Mouse (Mus musculus) heart, embryonic 14.5 days (tissue): ENCODE measurements around the gene H2afz. TPM values are rescaled to one million over a fixed set of nuclear protein-coding genes. Genes with fewer than 3 reads are reported as not detected.

Experiments
- ATAC-seq: fragments of 200-750 bp; cut with Nextera tagmentation; 2 replicates; pipeline ENCODE4 v1.8.0; 2017; ENCODE audit warnings: low read depth, moderate TSS enrichment; ENCODE audit not compliant: insufficient number of reproducible peaks, insufficient read depth, low FRiP score
- H3K27ac ChIP-seq, 2 experiments: fragments of 200-500 bp in 1 of 2; fragments of 300-500 bp in 1 of 2; sonication (generic) in 1 of 2; replicated peaks in 1 of 2; 2 replicates each; pipeline ENCODE4 v1.5.1; 2012 to 2014; ENCODE audit warnings: low read depth in 2 of 2, low read length in 2 of 2, control low read depth in 1 of 2, mild to moderate bottlenecking in 1 of 2, mixed read lengths in 1 of 2; ENCODE audit not compliant: control insufficient read depth in 1 of 2, insufficient read depth in 1 of 2
- H3K27me3 ChIP-seq: fragments of 300-500 bp; sonication (generic); 2 replicates; pipeline ENCODE4 v1.6.1; 2014; ENCODE audit warnings: mild to moderate bottlenecking, low read length, control low read depth; ENCODE audit not compliant: control insufficient read depth, insufficient read depth
- H3K36me3 ChIP-seq: fragments of 300-500 bp; sonication (generic); 2 replicates; pipeline ENCODE4 v1.6.1; 2014; ENCODE audit warnings: mild to moderate bottlenecking, control low read depth, low read length, mixed read lengths; ENCODE audit not compliant: control insufficient read depth, insufficient read depth
- H3K4me1 ChIP-seq, 2 experiments: fragments of 200-500 bp in 1 of 2; fragments of 300-500 bp in 1 of 2; sonication (generic) in 1 of 2; 2 replicates each; pipeline ENCODE4 v1.6.1; 2012 to 2014; ENCODE audit warnings: low read length in 2 of 2, control low read depth in 1 of 2, mixed read lengths in 1 of 2; ENCODE audit not compliant: control insufficient read depth in 2 of 2, insufficient read depth in 2 of 2
- H3K4me2 ChIP-seq: fragments of 300-500 bp; sonication (generic); 2 replicates; pipeline ENCODE4 v1.6.1; 2014; ENCODE audit warnings: mild to moderate bottlenecking, low read length
- H3K4me3 ChIP-seq, 2 experiments: fragments of 200-500 bp in 1 of 2; fragments of 300-500 bp in 1 of 2; sonication (generic) in 1 of 2; 2 replicates each; pipeline ENCODE4 v1.5.1; 2012 to 2014; ENCODE audit warnings: low read length in 2 of 2, mild to moderate bottlenecking in 2 of 2, control low read depth in 1 of 2, low read depth in 1 of 2, moderate library complexity in 1 of 2; ENCODE audit not compliant: control insufficient read depth in 1 of 2, insufficient read depth in 1 of 2
- H3K9ac ChIP-seq: fragments of 300-500 bp; sonication (generic); 2 replicates; pipeline ENCODE4 v1.6.1; 2014; ENCODE audit warnings: mild to moderate bottlenecking, low read length
- H3K9me3 ChIP-seq: fragments of 300-500 bp; sonication (generic); 2 replicates; pipeline ENCODE4 v1.6.1; 2016; ENCODE audit warnings: low read length, control low read depth; ENCODE audit not compliant: control insufficient read depth
- WGBS: fragments of 180-500 bp; shearing (Covaris S2); extraction: QIAGEN DNeasy Blood & Tissue Kit; methylation state at CpG from one replicate; pipeline ENCODE4 v1.1.7; 2014; 5-methylcytosine and 5-hydroxymethylcytosine counted together
- polyA plus RNA-seq: library from polyadenylated mRNA; unstranded; fragments of >200 nt; fragmentation: Nextera tagmentation; extraction: Ambion mirVana; gene quantifications from 2 replicates; pipeline ENCODE4 v1.2.1, GENCODE M21; 2014

The H2afz gene
- 992 and 1,071 TPM in 2 replicates for polyA plus RNA-seq

GRCm38 (mm10) chr3:137864124-137864987, at the start of gene H2afz:
H2afz (plus strand) TSS chr3:137864487.
- H3K27me3 ChIP-seq: no peaks in the 10 kb centered on the region
- ATAC-seq: peak; percentile 93
- H3K4me2 ChIP-seq: peak within 1 kb of the TSS; percentile 69
- peak within 1 kb of the TSS; percentile 93 to 98 for H3K27ac ChIP-seq
- WGBS: under 1% methylated on average over 98 of the region's 115 CpGs
- H3K4me3 ChIP-seq: peak within 1 kb of the TSS; percentile 87 to 90
- peaks cover 2 to 22% of the 10 kb centered on the region in 2 experiments for H3K4me1 ChIP-seq
- no peaks in the 10 kb centered on the region for H3K9me3 ChIP-seq
- H3K36me3 ChIP-seq: peaks cover 15% of the 10 kb centered on the region
- H3K9ac ChIP-seq: peak within 1 kb of the TSS; percentile 98

GRCm38 (mm10) chr3:137818713-137819112, 45.6 kb upstream of the H2afz start:
- no peaks in the 10 kb centered on the region for H3K9me3 ChIP-seq
- no peak overlapping the region for H3K27ac ChIP-seq
- no peak overlapping the region for H3K4me2 ChIP-seq
- H3K4me1 ChIP-seq: no peaks in the 10 kb centered on the region
- no peaks in the 10 kb centered on the region for H3K27me3 ChIP-seq
- no peak overlapping the region for H3K4me3 ChIP-seq
- ATAC-seq: no peak
- no peaks in the 10 kb centered on the region for H3K36me3 ChIP-seq
- H3K9ac ChIP-seq: no peak overlapping the region
- WGBS: 33% methylated on average over 4 of the region's 4 CpGs

DNA sequence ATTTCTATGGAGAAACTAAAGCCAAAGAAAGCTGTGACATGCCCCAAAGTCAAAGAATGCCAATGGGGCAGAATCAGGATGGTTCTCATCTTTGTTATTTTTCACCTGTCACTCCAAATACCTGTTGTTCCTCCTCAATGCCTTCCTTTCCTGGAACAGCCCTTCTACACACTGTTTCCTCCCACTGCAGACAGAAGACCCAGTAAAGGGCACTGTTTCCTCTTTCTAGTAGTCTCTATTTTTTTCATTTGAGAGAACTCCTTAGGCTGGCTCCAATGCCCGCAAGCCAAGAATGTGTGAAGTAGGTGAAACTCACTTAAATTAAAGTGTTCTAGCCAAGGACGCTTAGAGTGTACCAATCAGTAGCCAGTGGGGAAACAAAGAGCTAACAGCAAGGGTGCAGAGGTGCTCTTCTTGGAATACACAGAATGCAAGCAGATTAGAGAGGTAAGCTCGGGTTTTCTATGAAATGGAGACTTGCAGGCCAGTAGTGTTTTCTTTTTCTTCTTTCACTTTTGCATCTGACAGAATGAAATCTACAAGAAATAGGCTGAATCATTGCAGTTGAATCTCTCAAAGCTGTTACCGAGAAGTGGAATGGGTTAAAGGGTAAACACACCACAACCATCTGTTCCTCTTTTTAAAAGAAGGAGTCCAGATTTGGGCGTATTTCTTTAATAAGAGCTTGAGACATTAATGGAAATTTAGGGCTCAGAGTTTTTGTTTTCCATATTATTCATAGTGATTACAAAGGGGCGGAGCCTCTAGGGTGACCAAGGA, 43.4 kb upstream of the H2afz start:
- Histone ChIP-seq H3K4me2 (no peak overlapping the region), H3K9ac (no peak overlapping the region), H3K9me3 (no peaks in the 10 kb centered on the region), H3K4me3 (no peak overlapping the region), H3K27ac (no peak overlapping the region), H3K4me1 (no peaks in the 10 kb centered on the region), H3K27me3 (no peaks in the 10 kb centered on the region), H3K36me3 (no peaks in the 10 kb centered on the region)
- ATAC-seq: no peak
- WGBS: 78% methylated on average over 6 of the region's 6 CpGs

DNA sequence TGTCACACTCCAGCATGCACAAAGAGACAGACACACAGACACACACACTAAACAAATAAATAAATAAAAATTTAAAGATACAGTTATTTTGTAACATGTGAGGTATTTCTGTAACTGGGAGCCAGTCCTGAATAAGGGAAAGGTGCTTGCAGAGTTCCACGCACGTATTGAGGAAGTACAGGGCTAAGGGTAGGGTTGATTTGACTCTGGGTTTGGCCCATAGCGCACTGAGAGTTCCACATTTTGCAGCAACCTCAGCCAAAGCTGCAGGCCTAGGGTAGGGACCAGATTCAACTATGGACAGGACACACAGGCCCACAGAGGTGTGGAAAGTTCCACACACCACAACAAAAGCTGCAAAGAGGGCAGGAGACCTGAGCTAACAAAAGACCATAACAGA, 41.0 kb upstream of the H2afz start:
- WGBS: 84% methylated on average over 3 of the region's 3 CpGs
- H3K27me3 ChIP-seq: no peaks in the 10 kb centered on the region
- H3K9me3 ChIP-seq: no peaks in the 10 kb centered on the region
- no peak for ATAC-seq
- H3K36me3 ChIP-seq: no peaks in the 10 kb centered on the region
- peaks cover 0 to 5% of the 10 kb centered on the region in 2 experiments; a peak in 1 of 4 replicates for H3K4me1 ChIP-seq
- no peak overlapping the region for H3K27ac ChIP-seq
- H3K9ac ChIP-seq: no peak overlapping the region
- H3K4me2 ChIP-seq: no peak overlapping the region
- no peak overlapping the region for H3K4me3 ChIP-seq

DNA sequence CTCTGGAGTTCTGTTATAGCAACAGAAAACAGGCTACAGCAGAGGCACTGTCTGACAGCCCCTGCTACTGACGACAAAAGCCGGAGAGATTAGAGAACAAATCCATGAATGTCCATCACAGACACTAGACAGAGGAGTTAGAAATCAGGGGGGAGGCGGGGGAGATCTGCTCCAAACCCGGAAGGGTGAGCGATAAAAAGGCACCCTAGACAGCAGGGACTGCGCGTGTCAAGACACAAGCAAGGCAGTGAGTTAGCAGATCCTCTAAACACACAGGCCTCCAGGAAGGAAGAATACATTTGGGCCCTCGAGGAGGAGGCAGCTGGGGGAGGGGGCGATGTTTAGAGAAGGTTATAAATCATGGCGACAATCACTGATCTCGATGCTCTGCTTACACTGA, 36.6 kb upstream of the H2afz start:
- no peak overlapping the region for H3K4me3 ChIP-seq
- peaks cover 0 to 5% of the 10 kb centered on the region in 2 experiments; a peak in 1 of 4 replicates for H3K4me1 ChIP-seq
- no peaks in the 10 kb centered on the region for H3K27me3 ChIP-seq
- no peak for ATAC-seq
- no peaks in the 10 kb centered on the region for H3K9me3 ChIP-seq
- no peak overlapping the region for H3K9ac ChIP-seq
- H3K4me2 ChIP-seq: no peak overlapping the region
- WGBS: 23% methylated on average over 11 of the region's 11 CpGs
- no peaks in the 10 kb centered on the region for H3K36me3 ChIP-seq
- peak overlapping the region; percentile 65 to 68 for H3K27ac ChIP-seq

DNA sequence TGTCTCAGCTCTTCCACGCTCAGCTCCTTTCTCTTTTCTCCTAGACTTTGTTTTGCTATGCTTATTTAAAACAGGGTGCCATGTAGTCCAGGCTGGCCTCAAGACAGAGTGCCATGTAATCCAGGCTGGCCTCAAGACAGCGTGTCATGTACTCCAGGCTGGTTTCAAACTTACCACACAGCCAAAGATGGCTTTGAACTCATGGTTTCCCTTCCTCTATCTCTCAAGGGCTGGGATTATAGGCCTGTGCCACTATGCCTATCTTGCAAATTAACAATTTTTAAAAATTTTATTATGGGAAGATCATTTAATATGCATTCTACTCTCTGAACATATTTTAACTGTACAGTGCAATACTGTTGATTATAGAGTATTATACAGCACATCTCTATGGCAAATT, 33.1 kb upstream of the H2afz start:
- Histone ChIP-seq H3K36me3 (no peaks in the 10 kb centered on the region), H3K27ac (no peak overlapping the region), H3K4me3 (no peak overlapping the region), H3K9me3 (no peaks in the 10 kb centered on the region), H3K4me1 (peaks cover 0 to 5% of the 10 kb centered on the region in 2 experiments; a peak in 1 of 4 replicates), H3K9ac (no peak overlapping the region), H3K4me2 (no peak overlapping the region), H3K27me3 (no peaks in the 10 kb centered on the region)
- no peak for ATAC-seq
- WGBS: 90% methylated on average over 2 of the region's 2 CpGs

DNA sequence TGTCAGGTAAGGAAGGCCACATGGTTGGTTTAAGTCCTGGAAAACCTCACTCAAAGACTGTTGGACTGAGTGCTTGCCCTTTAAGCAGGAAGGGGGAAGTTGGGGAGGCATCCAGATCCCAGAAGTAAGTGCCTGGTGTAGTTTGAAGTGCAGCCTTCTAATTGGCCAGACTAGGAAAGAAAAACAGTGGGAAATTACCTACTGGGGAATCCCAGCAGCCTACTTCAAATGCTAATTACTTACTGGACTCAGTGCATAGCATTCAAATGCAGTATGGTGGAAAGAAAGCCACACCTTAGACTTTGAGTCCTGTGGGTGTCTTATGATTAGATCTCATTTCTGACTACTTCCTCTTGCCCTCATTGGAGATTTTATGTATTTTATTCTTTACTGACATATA, 31.2 kb upstream of the H2afz start:
- no peaks in the 10 kb centered on the region for H3K36me3 ChIP-seq
- ATAC-seq: no peak
- no peak overlapping the region for H3K4me3 ChIP-seq
- no peaks in the 10 kb centered on the region for H3K9me3 ChIP-seq
- no peak overlapping the region for H3K9ac ChIP-seq
- no peaks in the 10 kb centered on the region for H3K27me3 ChIP-seq
- H3K4me1 ChIP-seq: no peaks in the 10 kb centered on the region
- no peak overlapping the region for H3K4me2 ChIP-seq
- H3K27ac ChIP-seq: no peak overlapping the region
